Mouse (Mus musculus) limb, embryonic 15.5 days (tissue): ENCODE measurements around the gene Saa4. TPM values are rescaled to one million over a fixed set of nuclear protein-coding genes. Genes with fewer than 3 reads are reported as not detected.
"Not testable (repeated sequence)": the region's sequence is repeated elsewhere in the genome, so short reads cannot be mapped to it uniquely, and the experiment has no call there.

Experiments
- ATAC-seq: fragments of 200-750 bp; cut with Nextera tagmentation; 2 replicates; pipeline ENCODE4 v1.8.0; 2017; ENCODE audit warnings: low read depth, moderate TSS enrichment; ENCODE audit not compliant: insufficient number of reproducible peaks, low FRiP score, low TSS enrichment
- H3K27ac ChIP-seq: fragments of 300-500 bp; sonication (generic); 2 replicates; pipeline ENCODE4 v1.5.1; 2015; ENCODE audit warnings: moderate library complexity, mild to moderate bottlenecking, inconsistent platforms
- H3K27me3 ChIP-seq: fragments of 300-500 bp; sonication (generic); 2 replicates; pipeline ENCODE4 v1.6.1; 2015; ENCODE audit warnings: inconsistent platforms
- H3K36me3 ChIP-seq: fragments of 300-500 bp; sonication (generic); 2 replicates; pipeline ENCODE4 v1.6.1; 2015; ENCODE audit warnings: inconsistent platforms
- H3K4me1 ChIP-seq: fragments of 300-500 bp; sonication (generic); 2 replicates; pipeline ENCODE4 v1.6.1; 2015; ENCODE audit warnings: inconsistent platforms
- H3K4me2 ChIP-seq: fragments of 300-500 bp; sonication (generic); 2 replicates; pipeline ENCODE4 v1.6.1; 2015; ENCODE audit warnings: mild to moderate bottlenecking, inconsistent platforms
- H3K4me3 ChIP-seq: fragments of 300-500 bp; sonication (generic); 2 replicates; pipeline ENCODE4 v1.5.1; 2015; ENCODE audit warnings: mild to moderate bottlenecking, inconsistent platforms
- H3K9ac ChIP-seq: fragments of 300-500 bp; sonication (generic); 2 replicates; pipeline ENCODE4 v1.6.1; 2015; ENCODE audit warnings: inconsistent platforms
- H3K9me3 ChIP-seq: fragments of 300-500 bp; sonication (generic); 2 replicates; pipeline ENCODE4 v1.6.1; 2016; ENCODE audit warnings: inconsistent platforms
- WGBS: fragments of 180-500 bp; shearing (Covaris S2); methylation state at CpG from one replicate; pipeline ENCODE4 v1.1.7; 2015; 5-methylcytosine and 5-hydroxymethylcytosine counted together
- polyA plus RNA-seq: library from polyadenylated mRNA; unstranded; fragments of >200 nt; fragmentation: Nextera tagmentation; extraction: Ambion mirVana; gene quantifications from 2 replicates; pipeline ENCODE4 v1.2.1, GENCODE M21; 2015

The Saa4 gene
- polyA plus RNA-seq, 1 experiment from 2014 or later: not detected

GRCm38 (mm10) chr7:46712250-46712649 lies 20.2 kb downstream of the Saa4 start:
- H3K36me3 ChIP-seq: peaks cover 8% of the 10 kb centered on the region; the same call in 1 of the 2 replicates
- no peak overlapping the region for H3K4me3 ChIP-seq
- H3K9me3 ChIP-seq: no peaks in the 10 kb centered on the region
- 69% methylated on average over 6 of the region's 6 CpGs for WGBS
- no peak overlapping the region for H3K27ac ChIP-seq
- no peaks in the 10 kb centered on the region for H3K4me1 ChIP-seq
- no peak for ATAC-seq
- H3K9ac ChIP-seq: no peak overlapping the region
- peaks cover 3% of the 10 kb centered on the region; the same call in 1 of the 2 replicates for H3K27me3 ChIP-seq
- H3K4me2 ChIP-seq: no peak overlapping the region

DNA sequence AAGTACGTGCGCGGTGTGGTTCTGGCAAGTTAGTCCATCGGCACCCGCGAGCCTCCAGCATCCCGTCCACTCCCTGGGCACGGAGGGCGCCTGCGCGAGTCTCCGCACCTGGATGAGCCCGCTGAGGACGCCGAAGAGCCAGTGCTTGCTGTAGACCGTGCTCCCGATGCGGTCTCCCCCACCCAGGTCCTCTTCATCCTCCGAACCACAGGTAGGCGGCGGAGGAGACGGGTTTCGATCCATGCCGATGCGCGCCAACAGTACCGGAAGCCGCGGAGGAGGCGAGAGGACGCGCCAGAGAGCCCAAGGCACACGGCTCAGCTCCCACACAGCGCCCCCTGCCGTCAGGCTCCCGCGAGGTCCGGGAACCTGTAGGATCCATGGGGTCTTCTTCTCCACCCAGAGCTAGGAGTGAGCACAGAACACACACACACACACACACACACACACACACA lies 22.0 kb downstream of the Saa4 start, which contains the start of gene Saal1:
Gene Saal1, minus strand, starts transcription at position 291 of the 455 bp plus-strand sequence.
- Histone ChIP-seq H3K36me3 (peaks cover 25% of the 10 kb centered on the region), H3K27ac (peak within 1 kb of the TSS; percentile 90)
- peak; percentile 91 for ATAC-seq

DNA sequence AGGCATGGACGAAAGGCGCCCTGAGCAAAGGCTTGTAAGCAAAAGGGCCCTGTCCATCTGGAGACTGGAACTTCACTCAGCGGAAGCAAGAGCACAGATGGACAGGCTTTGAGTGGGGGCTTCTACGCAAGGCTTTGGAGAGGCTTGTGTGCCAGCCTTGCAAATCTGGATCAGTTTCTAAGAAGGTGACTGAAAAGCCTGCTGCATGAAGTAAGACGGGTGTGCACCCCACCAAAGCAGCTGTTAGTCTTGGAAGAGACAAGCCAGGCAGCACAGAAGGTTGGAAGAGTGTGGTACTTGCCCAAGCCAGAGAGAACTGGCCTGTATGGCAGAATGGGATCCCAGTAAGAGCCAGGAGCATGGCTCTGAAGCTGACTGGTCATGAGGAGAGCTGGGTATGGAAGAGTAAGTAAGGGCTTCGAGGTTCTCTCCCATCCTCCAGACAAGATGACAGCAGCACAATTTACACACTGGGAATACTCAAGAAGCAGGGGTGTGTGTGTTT lies 31.8 kb downstream of the Saa4 start:
- no peak overlapping the region for H3K9ac ChIP-seq
- H3K4me1 ChIP-seq: no peaks in the 10 kb centered on the region
- 92% methylated on average over 6 of the region's 6 CpGs for WGBS
- no peak overlapping the region for H3K4me2 ChIP-seq
- no peak overlapping the region for H3K27ac ChIP-seq
- H3K27me3 ChIP-seq: no peaks in the 10 kb centered on the region
- peaks cover 91% of the 10 kb centered on the region for H3K36me3 ChIP-seq
- no peak for ATAC-seq
- no peaks in the 10 kb centered on the region for H3K9me3 ChIP-seq
- H3K4me3 ChIP-seq: no peak overlapping the region

More for the DNA sequence above, 22.0 kb downstream of the Saa4 start, which contains the start of gene Saal1:
- WGBS: under 1% methylated on average over 38 of the region's 38 CpGs
- Histone ChIP-seq H3K27me3 (no peaks in the 10 kb centered on the region), H3K9me3 (no peaks in the 10 kb centered on the region), H3K4me3 (peak within 1 kb of the TSS; percentile 74), H3K9ac (peak within 1 kb of the TSS; percentile 70), H3K4me2 (peak within 1 kb of the TSS; percentile 44), H3K4me1 (no peaks in the 10 kb centered on the region)

GRCm38 (mm10) chr7:46696754-46697153 lies 35.6 kb downstream of the Saa4 start:
- no peaks in the 10 kb centered on the region for H3K27me3 ChIP-seq
- no peak overlapping the region for H3K4me3 ChIP-seq
- H3K4me2 ChIP-seq: no peak overlapping the region
- peaks cover 69% of the 10 kb centered on the region for H3K36me3 ChIP-seq
- no peak for ATAC-seq
- H3K27ac ChIP-seq: no peak overlapping the region
- WGBS: 83% methylated on average over 1 of the region's 1 CpGs
- no peak overlapping the region for H3K9ac ChIP-seq
- H3K9me3 ChIP-seq: no peaks in the 10 kb centered on the region
- no peaks in the 10 kb centered on the region for H3K4me1 ChIP-seq

GRCm38 (mm10) chr7:46686827-46687226 lies 45.6 kb downstream of the Saa4 start:
- Histone ChIP-seq H3K27me3 (no peaks in the 10 kb centered on the region), H3K9me3 (no peaks in the 10 kb centered on the region), H3K4me2 (no peak overlapping the region), H3K4me1 (no peaks in the 10 kb centered on the region), H3K36me3 (peaks cover 40% of the 10 kb centered on the region), H3K9ac (no peak overlapping the region), H3K4me3 (no peak overlapping the region), H3K27ac (no peak overlapping the region)
- 87% methylated on average over 5 of the region's 5 CpGs for WGBS
- ATAC-seq: no peak

DNA sequence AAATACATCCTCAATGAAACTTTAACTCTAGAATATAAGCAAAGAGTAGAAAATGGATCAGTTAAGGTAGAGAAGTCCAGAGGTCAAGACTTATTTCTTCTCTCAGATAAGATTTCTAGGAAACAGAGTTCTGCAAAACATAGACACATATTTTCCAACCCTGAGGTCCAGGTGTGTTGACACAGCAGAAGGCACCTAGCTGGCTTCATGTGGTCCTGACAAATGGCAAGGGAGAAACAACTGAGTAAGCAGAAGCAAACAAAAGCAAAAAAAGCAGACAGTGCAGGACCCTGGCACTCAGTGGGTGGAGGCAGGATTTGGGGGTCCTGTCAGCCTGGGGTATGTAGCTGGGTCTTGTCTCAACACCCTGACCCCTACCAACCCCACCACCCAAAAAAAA lies 51.7 kb downstream of the Saa4 start:
- Histone ChIP-seq H3K9ac (no peak overlapping the region), H3K9me3 (no peaks in the 10 kb centered on the region), H3K4me3 (no peak overlapping the region), H3K4me1 (no peaks in the 10 kb centered on the region), H3K27ac (no peak overlapping the region), H3K27me3 (no peaks in the 10 kb centered on the region), H3K4me2 (no peak overlapping the region), H3K36me3 (no peaks in the 10 kb centered on the region)
- ATAC-seq: no peak

- H3K4me3 ChIP-seq, H3K9me3 ChIP-seq, H3K27me3 ChIP-seq, H3K36me3 ChIP-seq, H3K27ac ChIP-seq, H3K4me2 ChIP-seq, H3K9ac ChIP-seq, H3K4me1 ChIP-seq, ATAC-seq: not testable (repeated sequence)
- 80% methylated on average over 7 of the region's 7 CpGs for WGBS
Observed at GRCm38 (mm10) chr7:46679044-46679443, 53.4 kb downstream of the Saa4 start.

GRCm38 (mm10) chr7:46678417-46678816 lies 54.0 kb downstream of the Saa4 start:
- Histone ChIP-seq H3K4me2 (no peak overlapping the region), H3K9ac (no peak overlapping the region), H3K36me3 (no peaks in the 10 kb centered on the region), H3K27me3 (no peaks in the 10 kb centered on the region), H3K4me1 (no peaks in the 10 kb centered on the region), H3K4me3 (no peak overlapping the region), H3K9me3 (no peaks in the 10 kb centered on the region), H3K27ac (no peak overlapping the region)
- no peak for ATAC-seq
- WGBS: 84% methylated on average over 3 of the region's 3 CpGs

Other genes with a start within 250 kb of the Saa4 start
- gene Sergef, start 92.8 kb downstream of the Saa4 start, polyA plus RNA-seq: 15.5 and 16.5 TPM in 2 replicates
- gene Tph1, start 60.1 kb downstream of the Saa4 start, polyA plus RNA-seq: 2.5 and 3.0 TPM in 2 replicates
- 27.3 and 28.9 TPM in 2 replicates for gene Saal1, start 21.9 kb downstream of the Saa4 start, polyA plus RNA-seq
- gene Saa3, start 16.9 kb downstream of the Saa4 start, polyA plus RNA-seq: 0.50 and 0.67 TPM in 2 replicates
- gene Saa1, start 10.4 kb upstream of the Saa4 start, polyA plus RNA-seq: 1.2 and 1.9 TPM in 2 replicates
- gene Saa2, start 19.2 kb upstream of the Saa4 start, polyA plus RNA-seq: 0.41 and 0.78 TPM in 2 replicates
- 20.8 and 23.2 TPM in 2 replicates for gene Hps5, start 63.5 kb upstream of the Saa4 start, polyA plus RNA-seq
- 49.8 and 52.4 TPM in 2 replicates for gene Gtf2h1, start 63.5 kb upstream of the Saa4 start, polyA plus RNA-seq
- gene Ldha, start 108.9 kb upstream of the Saa4 start, polyA plus RNA-seq: 1,928 and 2,051 TPM in 2 replicates
- 0.26 TPM in 1 of 2 replicates, not detected in the other for gene Ldhc, start 128.6 kb upstream of the Saa4 start, polyA plus RNA-seq
- gene Tsg101, start 187.4 kb upstream of the Saa4 start, polyA plus RNA-seq: 161 and 169 TPM in 2 replicates
- 11.1 and 11.2 TPM in 2 replicates for gene Uevld, start 225.9 kb upstream of the Saa4 start, polyA plus RNA-seq